Mouse (Mus musculus) erythroblast, embryonic 14.5 days (primary cell): ENCODE data around the gene Flt3.

Source experiments
- GATA1 ChIP-seq: IDR thresholded peaks from 2 replicates; pipeline ENCODE4 v1.6.1; 2012; ENCODE audit warnings: low read length, inconsistent platforms, mixed read lengths
- TAL1 ChIP-seq: IDR thresholded peaks from 3 replicates; pipeline ENCODE4 v1.6.1; 2012; ENCODE audit warnings: low read length, inconsistent platforms, mixed read lengths

GRCm38 (mm10) chr5:147314646-147315431 lies 85.5 kb downstream of the Flt3 start:
- TF ChIP-seq TAL1 (no peak), GATA1 (no peak)
